Mouse (Mus musculus): ENCODE data around the gene Tmem120b.

DNA sequence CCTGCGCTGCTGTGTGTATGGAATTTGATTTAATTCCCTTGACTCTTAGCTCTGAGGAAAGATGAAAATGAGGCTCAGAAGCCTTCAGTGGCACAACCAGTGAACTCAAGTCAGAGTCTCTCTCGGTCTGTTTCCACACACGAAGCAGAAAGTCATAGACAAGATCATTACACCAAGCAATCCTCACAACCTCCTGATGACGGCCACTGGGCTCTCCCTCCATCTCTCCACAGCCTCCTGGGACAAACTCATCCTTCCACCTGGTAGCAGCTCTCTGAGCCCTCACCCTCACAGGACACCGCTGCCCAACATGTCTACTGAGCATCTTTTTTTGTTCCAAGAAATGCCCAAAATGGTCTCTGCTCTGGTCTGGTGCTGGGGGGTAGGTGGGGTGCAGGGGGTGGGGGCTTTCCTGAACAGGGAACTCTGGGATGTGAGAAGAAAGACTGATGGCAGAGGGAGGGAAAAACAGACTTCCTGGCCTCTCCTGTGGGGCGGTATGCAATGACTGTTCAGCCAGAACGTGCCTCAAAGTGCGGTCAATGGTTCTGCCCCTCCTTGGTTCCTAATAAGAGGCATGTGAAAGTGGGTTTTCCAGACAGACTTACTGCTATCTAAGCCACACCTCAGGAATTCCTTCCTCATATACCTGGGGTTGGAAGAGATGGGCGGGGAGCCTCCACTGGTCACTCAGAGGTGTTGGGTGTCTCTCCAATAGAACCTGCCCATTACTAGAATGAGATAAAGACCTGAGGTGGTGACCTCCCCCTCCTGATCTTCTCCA is 62.0 kb downstream of the Tmem120b start:
- TF ChIP-seq CTCF (IDR thresholded peaks at IDR 0.05; ENCODE audit: extremely low read depth, insufficient read depth, insufficient read length, insufficient replicate concordance) (no peak), POLR2A (IDR thresholded peaks at IDR 0.05; ENCODE audit: low read depth, low read length) (no peak)
